Mouse (Mus musculus): ENCODE measurements around the gene Prelid1. TPM values are rescaled to one million over a fixed set of nuclear protein-coding genes. Genes with fewer than 3 reads are reported as not detected.
A peak's percentile ranks its signal among the peaks of the same experiment; 100 is the strongest.

The Prelid1 gene
- polyA plus RNA-seq (2012; rRNA removed) (282 and 315 TPM in 2 replicates), polyA plus RNA-seq (2014; fragmentation: Nextera tagmentation; extraction: Ambion mirVana) (450 and 476 TPM in 2 replicates)

- Histone ChIP-seq H3K36me3 (ENCODE audit: control insufficient read depth, insufficient read depth, low read length) (peaks cover 71% of the 10 kb centered on the region), H3K9me3 (ENCODE audit: control insufficient read depth, low read length) (no peaks in the 10 kb centered on the region), H3K4me2 (replicated peaks; ENCODE audit: low read depth, low read length, severe bottlenecking) (peak within 1 kb of the TSS; percentile 88), H3K4me3 (replicated peaks; ENCODE audit: low read length) (peak within 1 kb of the TSS; percentile 95), H3K27ac (replicated peaks; ENCODE audit: low read depth, low read length) (peak within 1 kb of the TSS; percentile 80), H3K9ac (ENCODE audit: low read depth, low read length, severe bottlenecking) (peak within 1 kb of the TSS; percentile 95), H3K4me1 (ENCODE audit: control insufficient read depth, insufficient read depth, low read length) (peaks cover 18% of the 10 kb centered on the region), H3K27me3 (ENCODE audit: control insufficient read depth, insufficient read depth, low read length) (no peaks in the 10 kb centered on the region)
- no peak for TF ChIP-seq POLR2A (IDR thresholded peaks at IDR 0.05; ENCODE audit: borderline replicate concordance, extremely low read depth, insufficient read depth, insufficient read length)
- 89% methylated on average over 4 of the region's 4 CpGs for WGBS
- ATAC-seq (ENCODE audit: low FRiP score, low read depth) (no peak), DNase-seq (ENCODE audit: low spot score) (no peak)
Observed at GRCm38 (mm10) chr13:55319931-55320533, at the start of gene Prelid1. TSS of gene Prelid1 (plus strand) at chr13:55320500.

- no peak for TF ChIP-seq POLR2A (IDR thresholded peaks at IDR 0.05; ENCODE audit: borderline replicate concordance, extremely low read depth, insufficient read depth, insufficient read length)
- WGBS, result 70% methylated on average over 5 of the region's 5 CpGs
- ATAC-seq (ENCODE audit: low FRiP score, low read depth), result no peak
- no peaks in the 10 kb centered on the region for H3K9me3 ChIP-seq (ENCODE audit: control insufficient read depth, low read length)
- H3K27ac ChIP-seq (replicated peaks; ENCODE audit: low read depth, low read length), result no peak overlapping the region
- H3K9ac ChIP-seq (ENCODE audit: low read depth, low read length, severe bottlenecking), result no peak overlapping the region
- no peaks in the 10 kb centered on the region for H3K27me3 ChIP-seq (ENCODE audit: control insufficient read depth, insufficient read depth, low read length)
- H3K4me1 ChIP-seq (ENCODE audit: control insufficient read depth, insufficient read depth, low read length), result no peaks in the 10 kb centered on the region
- peaks cover 71% of the 10 kb centered on the region for H3K36me3 ChIP-seq (ENCODE audit: control insufficient read depth, insufficient read depth, low read length)
- peak; percentile 12 for DNase-seq (ENCODE audit: low spot score)
- no peak overlapping the region for H3K4me2 ChIP-seq (replicated peaks; ENCODE audit: low read depth, low read length, severe bottlenecking)
- no peak overlapping the region for H3K4me3 ChIP-seq (replicated peaks; ENCODE audit: low read length)
Observed at GRCm38 (mm10) chr13:55277203-55277602, 43.1 kb upstream of the Prelid1 start.

GRCm38 (mm10) chr13:55277646-55278045, 42.7 kb upstream of the Prelid1 start:
- no peak for ATAC-seq (ENCODE audit: low FRiP score, low read depth)
- Histone ChIP-seq H3K9me3 (ENCODE audit: control insufficient read depth, low read length) (no peaks in the 10 kb centered on the region), H3K4me3 (replicated peaks; ENCODE audit: low read length) (no peak overlapping the region), H3K4me2 (replicated peaks; ENCODE audit: low read depth, low read length, severe bottlenecking) (no peak overlapping the region), H3K27me3 (ENCODE audit: control insufficient read depth, insufficient read depth, low read length) (no peaks in the 10 kb centered on the region), H3K9ac (ENCODE audit: low read depth, low read length, severe bottlenecking) (no peak overlapping the region), H3K27ac (replicated peaks; ENCODE audit: low read depth, low read length) (no peak overlapping the region), H3K36me3 (ENCODE audit: control insufficient read depth, insufficient read depth, low read length) (peaks cover 71% of the 10 kb centered on the region), H3K4me1 (ENCODE audit: control insufficient read depth, insufficient read depth, low read length) (no peaks in the 10 kb centered on the region)
- no peak for TF ChIP-seq POLR2A (IDR thresholded peaks at IDR 0.05; ENCODE audit: borderline replicate concordance, extremely low read depth, insufficient read depth, insufficient read length)
- DNase-seq (ENCODE audit: low spot score), result no peak
- WGBS, result 95% methylated on average over 5 of the region's 5 CpGs

- Histone ChIP-seq H3K4me3 (replicated peaks; ENCODE audit: low read length) (no peak overlapping the region), H3K4me2 (replicated peaks; ENCODE audit: low read depth, low read length, severe bottlenecking) (no peak overlapping the region), H3K27ac (replicated peaks; ENCODE audit: low read depth, low read length) (no peak overlapping the region), H3K36me3 (ENCODE audit: control insufficient read depth, insufficient read depth, low read length) (peaks cover 80% of the 10 kb centered on the region), H3K4me1 (ENCODE audit: control insufficient read depth, insufficient read depth, low read length) (no peaks in the 10 kb centered on the region), H3K9me3 (ENCODE audit: control insufficient read depth, low read length) (no peaks in the 10 kb centered on the region), H3K27me3 (ENCODE audit: control insufficient read depth, insufficient read depth, low read length) (no peaks in the 10 kb centered on the region), H3K9ac (ENCODE audit: low read depth, low read length, severe bottlenecking) (no peak overlapping the region)
- 87% methylated on average over 3 of the region's 3 CpGs for WGBS
- ATAC-seq (ENCODE audit: low FRiP score, low read depth), result no peak
- no peak for TF ChIP-seq POLR2A (IDR thresholded peaks at IDR 0.05; ENCODE audit: borderline replicate concordance, extremely low read depth, insufficient read depth, insufficient read length)
- DNase-seq (ENCODE audit: low spot score), result no peak
Observed at GRCm38 (mm10) chr13:55288854-55289253, 31.4 kb upstream of the Prelid1 start.

- WGBS, result 90% methylated on average over 1 of the region's 1 CpGs
- no peaks in the 10 kb centered on the region for H3K9me3 ChIP-seq (ENCODE audit: control insufficient read depth, low read length)
- H3K36me3 ChIP-seq (ENCODE audit: control insufficient read depth, insufficient read depth, low read length), result peaks cover 89% of the 10 kb centered on the region
Observed at GRCm38 (mm10) chr13:55296760-55297159, 23.5 kb upstream of the Prelid1 start.

More at GRCm38 (mm10) chr13:55296760-55297159, 23.5 kb upstream of the Prelid1 start:
- Histone ChIP-seq H3K9ac (ENCODE audit: low read depth, low read length, severe bottlenecking) (no peak overlapping the region), H3K27me3 (ENCODE audit: control insufficient read depth, insufficient read depth, low read length) (no peaks in the 10 kb centered on the region), H3K4me1 (ENCODE audit: control insufficient read depth, insufficient read depth, low read length) (no peaks in the 10 kb centered on the region), H3K4me2 (replicated peaks; ENCODE audit: low read depth, low read length, severe bottlenecking) (no peak overlapping the region), H3K27ac (replicated peaks; ENCODE audit: low read depth, low read length) (no peak overlapping the region), H3K4me3 (replicated peaks; ENCODE audit: low read length) (no peak overlapping the region)
- DNase-seq (ENCODE audit: low spot score), result no peak
- ATAC-seq (ENCODE audit: low FRiP score, low read depth), result no peak
- no peak for TF ChIP-seq POLR2A (IDR thresholded peaks at IDR 0.05; ENCODE audit: borderline replicate concordance, extremely low read depth, insufficient read depth, insufficient read length)
